Mouse (Mus musculus): ENCODE results near the gene Mettl23.

DNA sequence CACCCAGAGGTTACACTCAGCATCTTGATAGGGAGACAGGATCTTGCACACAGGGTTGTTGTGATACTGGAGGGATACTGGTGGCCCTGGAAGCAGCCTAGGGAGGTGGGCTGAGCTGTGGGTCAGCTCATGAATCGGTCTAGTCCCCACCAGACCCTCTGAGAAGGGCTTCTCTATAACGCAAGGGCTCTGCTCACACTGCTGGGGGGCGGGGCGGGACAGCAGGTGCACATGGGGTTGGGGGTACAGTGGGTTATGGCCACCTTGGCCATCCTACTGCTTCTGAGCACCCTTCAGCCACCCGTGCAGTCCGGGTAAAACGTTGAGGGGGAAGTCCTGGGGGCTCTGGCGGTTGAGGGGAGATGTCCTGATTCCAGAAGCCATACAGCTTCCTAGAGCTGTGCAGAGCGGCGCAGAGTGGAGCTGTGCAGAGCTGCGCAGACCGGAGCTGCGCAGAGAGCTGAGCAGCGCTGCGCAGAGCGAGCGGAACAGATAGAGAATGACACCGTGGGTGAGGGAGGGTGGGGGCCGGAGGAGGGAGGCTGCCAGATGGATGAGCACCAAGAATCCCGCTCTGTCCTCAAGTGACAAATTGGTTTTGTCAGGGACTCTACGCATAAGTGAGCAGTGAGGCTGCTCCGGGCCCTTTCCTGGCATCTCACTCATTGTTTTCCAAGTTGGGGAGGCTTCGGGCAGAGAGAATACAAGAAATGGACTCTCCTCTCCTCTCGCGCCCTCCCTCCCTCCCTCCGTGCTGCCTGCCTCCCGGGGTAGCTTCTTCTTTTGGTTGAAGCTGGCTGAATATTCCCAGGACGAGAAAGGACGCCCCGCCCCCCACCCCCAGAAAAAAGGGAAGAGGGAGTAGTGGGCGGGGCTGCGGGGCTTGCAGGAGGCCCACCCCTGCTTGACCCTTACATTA, 31.8 kb upstream of the Mettl23 start:
- TF ChIP-seq CTCF (IDR thresholded peaks at IDR 0.05; ENCODE audit: extremely low read depth, insufficient read depth, low read length) (no peak), POLR2A (IDR thresholded peaks at IDR 0.05; ENCODE audit: extremely low read depth, insufficient read depth, low read length) (peak; percentile 80)

Data from cortical plate, adult 2 months (tissue).